Mouse (Mus musculus) bone marrow, adult 2 months (tissue): ENCODE measurements at regions not wholly inside any gene's neighbourhood (a gene's known extent, or its start where the extent isn't known, plus 50 kb on each side); places are given as distances from the start of the nearest gene placed in this dataset.

Experiments
- CTCF ChIP-seq: fragments of 200-500 bp; IDR thresholded peaks from 2 replicates; pipeline ENCODE4 v1.5.1; 2011; ENCODE audit warnings: low read length, control low read depth; ENCODE audit not compliant: control insufficient read depth, insufficient read depth
- POLR2A ChIP-seq: fragments of 200-500 bp; IDR thresholded peaks from 2 replicates; pipeline ENCODE4 v1.6.1; 2011; ENCODE audit warnings: low read depth, mild to moderate bottlenecking, control low read depth, low read length, borderline replicate concordance; ENCODE audit not compliant: control insufficient read depth

GRCm38 (mm10) chr14:120139256-120139655, 97.0 kb upstream of the Oxgr1 start:
- TF ChIP-seq CTCF (no peak), POLR2A (no peak)
